Mouse (Mus musculus) large intestine, adult 2 months (tissue): ENCODE data around the gene Uts2. TPM values are rescaled to one million over a fixed set of nuclear protein-coding genes. Genes with fewer than 3 reads are reported as not detected.
"Not testable (repeated sequence)": the region's sequence is repeated elsewhere in the genome, so short reads cannot be mapped to it uniquely, and the experiment has no call there.

Source experiments
- DNase-seq: peaks from one replicate; pipeline ENCODE4 v3.0.0-alpha.2; 2012; ENCODE audit warnings: low read depth, low spot score
- WGBS: fragments of 180-500 bp; shearing (Covaris S2); methylation state at CpG from one replicate; pipeline ENCODE4 v1.1.7; 2018; 5-methylcytosine and 5-hydroxymethylcytosine counted together
- polyA plus RNA-seq: library from polyadenylated mRNA; depleted of rRNA; stranded (reverse); fragments of >200 nt; gene quantifications from 2 replicates; pipeline ENCODE4 v1.2.3, GENCODE M21; 2012; rRNA removed

The Uts2 gene
- polyA plus RNA-seq, 1 experiment: not detected

GRCm38 (mm10) chr4:151006945-151007344 lies 10.0 kb downstream of the Uts2 start:
- 68% methylated on average over 6 of the region's 6 CpGs for WGBS
- no peak for DNase-seq

GRCm38 (mm10) chr4:151010316-151010715 lies 13.4 kb downstream of the Uts2 start:
- no peak for DNase-seq

GRCm38 (mm10) chr4:151015946-151016345 lies 19.0 kb downstream of the Uts2 start:
- 92% methylated on average over 10 of the region's 10 CpGs for WGBS

More at GRCm38 (mm10) chr4:151010316-151010715, 13.4 kb downstream of the Uts2 start:
- WGBS: 96% methylated on average over 7 of the region's 7 CpGs

GRCm38 (mm10) chr4:151017356-151017755 lies 20.5 kb downstream of the Uts2 start:
- 82% methylated on average over 1 of the region's 1 CpGs for WGBS
- not testable (repeated sequence) for DNase-seq

More at GRCm38 (mm10) chr4:151015946-151016345, 19.0 kb downstream of the Uts2 start:
- no peak for DNase-seq

GRCm38 (mm10) chr4:151024152-151024551 lies 27.3 kb downstream of the Uts2 start:
- WGBS: 84% methylated on average over 9 of the region's 9 CpGs
- DNase-seq: no peak

- no peak for DNase-seq
- WGBS: 59% methylated on average over 6 of the region's 6 CpGs
Observed at GRCm38 (mm10) chr4:151027001-151027400, 30.1 kb downstream of the Uts2 start.

- WGBS: 87% methylated on average over 7 of the region's 7 CpGs
- DNase-seq: no peak
Observed at GRCm38 (mm10) chr4:151036521-151036920, 39.6 kb downstream of the Uts2 start.

GRCm38 (mm10) chr4:151037800-151038199 lies 40.9 kb downstream of the Uts2 start:
- 93% methylated on average over 11 of the region's 11 CpGs for WGBS
- no peak for DNase-seq

GRCm38 (mm10) chr4:151041506-151041905 lies 44.6 kb downstream of the Uts2 start:
- 66% methylated on average over 5 of the region's 5 CpGs for WGBS
- no peak for DNase-seq

GRCm38 (mm10) chr4:151043281-151043680 lies 46.4 kb downstream of the Uts2 start:
- WGBS: 16% methylated on average over 5 of the region's 5 CpGs
- no peak for DNase-seq

GRCm38 (mm10) chr4:151044037-151044943 lies 47.4 kb downstream of the Uts2 start, which contains the start of gene Per3:
Gene Per3 (minus strand): TSS chr4:151044665.
- DNase-seq: peak; percentile 75
- WGBS: 1% methylated on average over 79 of the region's 79 CpGs

GRCm38 (mm10) chr4:151044944-151045570 lies 48.2 kb downstream of the Uts2 start:
- peak; percentile 82 for DNase-seq
- WGBS: 2% methylated on average over 21 of the region's 21 CpGs

- DNase-seq: no peak
- 90% methylated on average over 3 of the region's 3 CpGs for WGBS
Observed at GRCm38 (mm10) chr4:151046524-151046923, 49.6 kb downstream of the Uts2 start.

- no peak for DNase-seq
- 63% methylated on average over 1 of the region's 1 CpGs for WGBS
Observed at GRCm38 (mm10) chr4:151051162-151051561, 54.3 kb downstream of the Uts2 start.

Other genes starting within 250 kb of the Uts2 start
- gene Errfi1, start 143.2 kb upstream of the Uts2 start, polyA plus RNA-seq: 13.4 and 29.4 TPM in 2 replicates
- 124 and 128 TPM in 2 replicates for gene Park7, start 82.7 kb upstream of the Uts2 start, polyA plus RNA-seq
- gene Tnfrsf9, start 82.5 kb upstream of the Uts2 start, polyA plus RNA-seq: 1.3 and 1.8 TPM in 2 replicates
- 1.8 and 2.2 TPM in 2 replicates for gene Per3, start 47.6 kb downstream of the Uts2 start, polyA plus RNA-seq
- 54.0 and 61.4 TPM in 2 replicates for gene Vamp3, start 60.9 kb downstream of the Uts2 start, polyA plus RNA-seq
- gene Gm13090, start 92.5 kb downstream of the Uts2 start, polyA plus RNA-seq: not detected in 2 replicates